Mouse (Mus musculus): ENCODE data around the gene Il12b. TPM values are rescaled to one million over a fixed set of nuclear protein-coding genes. Genes with fewer than 3 reads are reported as not detected.

The Il12b gene
- polyA plus RNA-seq, 1 experiment from 2014 or later, result 0.11 TPM

GRCm38 (mm10) chr11:44405961-44406360, 6.1 kb downstream of the Il12b start:
- Histone ChIP-seq H3K27ac (ENCODE audit: low read length) (no peak overlapping the region), H3K9ac (replicated peaks; ENCODE audit: low read depth, low read length) (no peak overlapping the region), H3K27me3 (replicated peaks; ENCODE audit: control insufficient read depth, insufficient read depth, low read length) (no peaks in the 10 kb centered on the region; the same call in 1 of the 2 replicates), H3K9me3 (ENCODE audit: control insufficient read depth, low read length) (no peaks in the 10 kb centered on the region), H3K4me3 (replicated peaks; ENCODE audit: low read length) (no peak overlapping the region), H3K4me2 (ENCODE audit: low read length) (no peak overlapping the region), H3K36me3 (ENCODE audit: control insufficient read depth, insufficient read depth) (no peaks in the 10 kb centered on the region), H3K4me1 (replicated peaks; ENCODE audit: control insufficient read depth, insufficient read depth, low read length) (peaks cover 14% of the 10 kb centered on the region)
- ATAC-seq, result no peak
- 6% methylated on average over 1 of the region's 1 CpGs for WGBS

- Histone ChIP-seq H3K4me2 (ENCODE audit: low read length) (no peak overlapping the region), H3K27ac (ENCODE audit: low read length) (no peak overlapping the region), H3K9ac (replicated peaks; ENCODE audit: low read depth, low read length) (no peak overlapping the region), H3K36me3 (ENCODE audit: control insufficient read depth, insufficient read depth) (no peaks in the 10 kb centered on the region), H3K4me3 (replicated peaks; ENCODE audit: low read length) (no peak overlapping the region), H3K27me3 (replicated peaks; ENCODE audit: control insufficient read depth, insufficient read depth, low read length) (no peaks in the 10 kb centered on the region; the same call in 1 of the 2 replicates), H3K9me3 (ENCODE audit: control insufficient read depth, low read length) (no peaks in the 10 kb centered on the region), H3K4me1 (replicated peaks; ENCODE audit: control insufficient read depth, insufficient read depth, low read length) (peaks cover 14% of the 10 kb centered on the region)
- WGBS, result 64% methylated on average over 5 of the region's 5 CpGs
- no peak for ATAC-seq
Observed at GRCm38 (mm10) chr11:44406457-44406856, 6.6 kb downstream of the Il12b start.

- 16% methylated on average over 5 of the region's 5 CpGs for WGBS
- Histone ChIP-seq H3K9me3 (ENCODE audit: control insufficient read depth, low read length) (no peaks in the 10 kb centered on the region), H3K4me2 (ENCODE audit: low read length) (no peak overlapping the region), H3K27me3 (replicated peaks; ENCODE audit: control insufficient read depth, insufficient read depth, low read length) (no peaks in the 10 kb centered on the region; the same call in 1 of the 2 replicates), H3K9ac (replicated peaks; ENCODE audit: low read depth, low read length) (no peak overlapping the region), H3K27ac (ENCODE audit: low read length) (no peak overlapping the region), H3K36me3 (ENCODE audit: control insufficient read depth, insufficient read depth) (no peaks in the 10 kb centered on the region), H3K4me1 (replicated peaks; ENCODE audit: control insufficient read depth, insufficient read depth, low read length) (0 out of 2 replicates have a peak, but pooled peaks cover 3% of the 10 kb centered on the region), H3K4me3 (replicated peaks; ENCODE audit: low read length) (no peak overlapping the region)
- no peak for ATAC-seq
Observed at GRCm38 (mm10) chr11:44408626-44409025, 8.8 kb downstream of the Il12b start.

GRCm38 (mm10) chr11:44410413-44410812, 10.6 kb downstream of the Il12b start:
- 67% methylated on average over 3 of the region's 3 CpGs for WGBS
- Histone ChIP-seq H3K9ac (replicated peaks; ENCODE audit: low read depth, low read length) (no peak overlapping the region), H3K27me3 (replicated peaks; ENCODE audit: control insufficient read depth, insufficient read depth, low read length) (no peaks in the 10 kb centered on the region; the same call in 1 of the 2 replicates), H3K4me1 (replicated peaks; ENCODE audit: control insufficient read depth, insufficient read depth, low read length) (0 out of 2 replicates have a peak, but pooled peaks cover 3% of the 10 kb centered on the region), H3K4me2 (ENCODE audit: low read length) (no peak overlapping the region), H3K4me3 (replicated peaks; ENCODE audit: low read length) (no peak overlapping the region), H3K36me3 (ENCODE audit: control insufficient read depth, insufficient read depth) (no peaks in the 10 kb centered on the region), H3K9me3 (ENCODE audit: control insufficient read depth, low read length) (no peaks in the 10 kb centered on the region), H3K27ac (ENCODE audit: low read length) (no peak overlapping the region)
- no peak for ATAC-seq

GRCm38 (mm10) chr11:44412276-44412675, 12.4 kb downstream of the Il12b start:
- Histone ChIP-seq H3K9me3 (ENCODE audit: control insufficient read depth, low read length) (no peaks in the 10 kb centered on the region), H3K27ac (ENCODE audit: low read length) (no peak overlapping the region), H3K9ac (replicated peaks; ENCODE audit: low read depth, low read length) (no peak overlapping the region), H3K4me3 (replicated peaks; ENCODE audit: low read length) (no peak overlapping the region), H3K4me1 (replicated peaks; ENCODE audit: control insufficient read depth, insufficient read depth, low read length) (no peaks in the 10 kb centered on the region), H3K4me2 (ENCODE audit: low read length) (no peak overlapping the region), H3K27me3 (replicated peaks; ENCODE audit: control insufficient read depth, insufficient read depth, low read length) (no peaks in the 10 kb centered on the region; the same call in 1 of the 2 replicates), H3K36me3 (ENCODE audit: control insufficient read depth, insufficient read depth) (no peaks in the 10 kb centered on the region)
- no peak for ATAC-seq
- 89% methylated on average over 8 of the region's 8 CpGs for WGBS

- Histone ChIP-seq H3K27me3 (replicated peaks; ENCODE audit: control insufficient read depth, insufficient read depth, low read length) (no peaks in the 10 kb centered on the region; the same call in 1 of the 2 replicates), H3K27ac (ENCODE audit: low read length) (no peak overlapping the region), H3K4me2 (ENCODE audit: low read length) (no peak overlapping the region), H3K9ac (replicated peaks; ENCODE audit: low read depth, low read length) (no peak overlapping the region), H3K4me1 (replicated peaks; ENCODE audit: control insufficient read depth, insufficient read depth, low read length) (no peaks in the 10 kb centered on the region), H3K9me3 (ENCODE audit: control insufficient read depth, low read length) (no peaks in the 10 kb centered on the region), H3K4me3 (replicated peaks; ENCODE audit: low read length) (no peak overlapping the region), H3K36me3 (ENCODE audit: control insufficient read depth, insufficient read depth) (no peaks in the 10 kb centered on the region)
- ATAC-seq, result no peak
- 77% methylated on average over 3 of the region's 3 CpGs for WGBS
Observed at GRCm38 (mm10) chr11:44413371-44413770, 13.5 kb downstream of the Il12b start.

- Histone ChIP-seq H3K27ac (ENCODE audit: low read length) (no peak overlapping the region), H3K36me3 (ENCODE audit: control insufficient read depth, insufficient read depth) (no peaks in the 10 kb centered on the region), H3K4me1 (replicated peaks; ENCODE audit: control insufficient read depth, insufficient read depth, low read length) (no peaks in the 10 kb centered on the region), H3K27me3 (replicated peaks; ENCODE audit: control insufficient read depth, insufficient read depth, low read length) (no peaks in the 10 kb centered on the region; the same call in 1 of the 2 replicates), H3K4me3 (replicated peaks; ENCODE audit: low read length) (no peak overlapping the region), H3K9ac (replicated peaks; ENCODE audit: low read depth, low read length) (no peak overlapping the region), H3K4me2 (ENCODE audit: low read length) (no peak overlapping the region), H3K9me3 (ENCODE audit: control insufficient read depth, low read length) (no peaks in the 10 kb centered on the region)
- WGBS, result 83% methylated on average over 3 of the region's 3 CpGs
- no peak for ATAC-seq
Observed at GRCm38 (mm10) chr11:44414605-44415004, 14.7 kb downstream of the Il12b start.

- Histone ChIP-seq H3K4me3 (replicated peaks; ENCODE audit: low read length) (no peak overlapping the region), H3K9me3 (ENCODE audit: control insufficient read depth, low read length) (no peaks in the 10 kb centered on the region), H3K27me3 (replicated peaks; ENCODE audit: control insufficient read depth, insufficient read depth, low read length) (no peaks in the 10 kb centered on the region), H3K4me1 (replicated peaks; ENCODE audit: control insufficient read depth, insufficient read depth, low read length) (no peaks in the 10 kb centered on the region), H3K27ac (ENCODE audit: low read length) (no peak overlapping the region), H3K36me3 (ENCODE audit: control insufficient read depth, insufficient read depth) (no peaks in the 10 kb centered on the region), H3K4me2 (ENCODE audit: low read length) (no peak overlapping the region), H3K9ac (replicated peaks; ENCODE audit: low read depth, low read length) (no peak overlapping the region)
- no peak for ATAC-seq
- WGBS, result 93% methylated on average over 1 of the region's 1 CpGs
Observed at GRCm38 (mm10) chr11:44417403-44417802, 17.5 kb downstream of the Il12b start.

GRCm38 (mm10) chr11:44422337-44423111, 22.7 kb downstream of the Il12b start:
- H3K9ac ChIP-seq (replicated peaks; ENCODE audit: low read depth, low read length), result no peak overlapping the region
- no peaks in the 10 kb centered on the region for H3K27me3 ChIP-seq (replicated peaks; ENCODE audit: control insufficient read depth, insufficient read depth, low read length)
- H3K36me3 ChIP-seq (ENCODE audit: control insufficient read depth, insufficient read depth), result no peaks in the 10 kb centered on the region
- H3K9me3 ChIP-seq (ENCODE audit: control insufficient read depth, low read length), result no peaks in the 10 kb centered on the region
- H3K27ac ChIP-seq (ENCODE audit: low read length), result no peak overlapping the region
- H3K4me2 ChIP-seq (ENCODE audit: low read length), result no peak overlapping the region
- 74% methylated on average over 10 of the region's 10 CpGs for WGBS
- H3K4me1 ChIP-seq (replicated peaks; ENCODE audit: control insufficient read depth, insufficient read depth, low read length), result no peaks in the 10 kb centered on the region
- ATAC-seq, result no peak
- H3K4me3 ChIP-seq (replicated peaks; ENCODE audit: low read length), result no peak overlapping the region

Data from forebrain, embryonic 16.5 days (tissue).